Mouse (Mus musculus) CH12.LX (cell line): ENCODE results near the gene Tas2r143.

Source experiments
- CHD2 ChIP-seq: IDR thresholded peaks from 2 replicates; pipeline ENCODE4 v1.6.1; 2011; ENCODE audit warnings: low read length, improper control_type of control experiment
- CTCF ChIP-seq, 2 experiments: IDR thresholded peaks in 1 of 2; conservative IDR thresholded peaks in 1 of 2; 2 replicates each; pipeline ENCODE4 v1.5.1; 2011 to 2012; ENCODE audit warnings: low read depth in 2 of 2, low read length in 2 of 2, improper control_type of control experiment in 1 of 2, inconsistent platforms in 1 of 2, mild to moderate bottlenecking in 1 of 2, moderate library complexity in 1 of 2
- EP300 ChIP-seq: IDR thresholded peaks from 2 replicates; pipeline ENCODE4 v1.6.1; 2011; ENCODE audit warnings: low read length, improper control_type of control experiment
- POLR2A ChIP-seq: IDR thresholded peaks from 2 replicates; pipeline ENCODE4 v1.6.1; 2011; ENCODE audit warnings: low read depth, mild to moderate bottlenecking, improper control_type of control experiment, low read length
- USF1 ChIP-seq: IDR thresholded peaks from 2 replicates; pipeline ENCODE4 v1.6.1; 2014; ENCODE audit warnings: low read depth, mild to moderate bottlenecking, inconsistent platforms, low read length, improper control_type of control experiment

- TF ChIP-seq CHD2 (no peak), CTCF (conservative IDR thresholded peaks at IDR 0.05 in 1 of 2, IDR thresholded peaks at IDR 0.05 in 1 of 2; ENCODE audit: low read depth in 2 of 2, low read length in 2 of 2) (no peak), POLR2A (no peak), EP300 (no peak), USF1 (no peak)
These were observed 18.1 kb upstream of the Tas2r143 start for GRCm38 (mm10) chr6:42381916-42382381.
